Mouse (Mus musculus): ENCODE measurements around the gene Atmin. TPM values are rescaled to one million over a fixed set of nuclear protein-coding genes. Genes with fewer than 3 reads are reported as not detected.

The Atmin gene
- total and polyA plus RNA-seq, 3 experiments: 10.4 to 23.7 (median 23.6) TPM

GRCm38 (mm10) chr8:116951369-116951768 is 8.2 kb downstream of the Atmin start:
- no peak for DNase-seq

GRCm38 (mm10) chr8:116951778-116952177 is 8.6 kb downstream of the Atmin start:
- no peak for DNase-seq

GRCm38 (mm10) chr8:116952428-116952827 is 9.2 kb downstream of the Atmin start:
- DNase-seq: no peak

- no peak for DNase-seq
Measured at GRCm38 (mm10) chr8:116954415-116954814, 11.2 kb downstream of the Atmin start.

- no peak for DNase-seq
Measured at GRCm38 (mm10) chr8:116969531-116969930, 26.3 kb downstream of the Atmin start.

- no peak for DNase-seq
Measured at GRCm38 (mm10) chr8:116975066-116975465, 31.9 kb downstream of the Atmin start.

GRCm38 (mm10) chr8:116975606-116976005 is 32.4 kb downstream of the Atmin start:
- no peak for DNase-seq

- DNase-seq: no peak
Measured at GRCm38 (mm10) chr8:116978052-116978451, 34.9 kb downstream of the Atmin start.

- peak; percentile 99 for DNase-seq
Measured at GRCm38 (mm10) chr8:116978631-116979256, 35.6 kb downstream of the Atmin start, which contains the start of gene 1700030J22Rik. 1700030J22Rik (minus strand) TSS chr8:116978959.

- peak; percentile 44 for DNase-seq
Measured at GRCm38 (mm10) chr8:116980117-116980516, 36.9 kb downstream of the Atmin start.

GRCm38 (mm10) chr8:116989842-116990241 is 46.6 kb downstream of the Atmin start:
- no peak for DNase-seq

GRCm38 (mm10) chr8:116991241-116991640 is 48.0 kb downstream of the Atmin start:
- DNase-seq: no peak

- DNase-seq: peak; percentile 45
Measured at GRCm38 (mm10) chr8:116992176-116992971, 49.2 kb downstream of the Atmin start.

GRCm38 (mm10) chr8:116993095-116993867 is 50.1 kb downstream of the Atmin start, which contains the start of gene Gcsh:
Gcsh (minus strand) TSS chr8:116993537.
- DNase-seq: peak; percentile 100

GRCm38 (mm10) chr8:116994016-116994716 is 51.0 kb downstream of the Atmin start:
- DNase-seq: peak; percentile 29

Other genes with a start within 250 kb of the Atmin start
- gene Cdyl2, start 210.4 kb upstream of the Atmin start, total RNA-seq (2021): 1 to 10 TPM; 5.9 to 7.2 TPM
- 1.5 and 1.6 TPM in 2 replicates for gene Cdyl2, start 210.4 kb upstream of the Atmin start, polyA plus RNA-seq (2012; rRNA removed)
- gene Cmc2, start 21.9 kb upstream of the Atmin start, total RNA-seq (2021): 10 to 100 TPM; 55.5 to 72.8 TPM
- gene Cmc2, start 21.9 kb upstream of the Atmin start, polyA plus RNA-seq (2012; rRNA removed): 6.9 and 7.6 TPM in 2 replicates
- gene Cenpn, start 21.7 kb upstream of the Atmin start, total RNA-seq (2021): 1 to 10 TPM; 3.3 to 3.9 TPM
- gene Cenpn, start 21.7 kb upstream of the Atmin start, polyA plus RNA-seq (2012; rRNA removed): 1.7 and 2.6 TPM in 2 replicates
- gene 1700030J22Rik, start 35.6 kb downstream of the Atmin start, total RNA-seq (2021): 1 to 10 TPM; 1.6 to 2.8 TPM
- gene 1700030J22Rik, start 35.6 kb downstream of the Atmin start, polyA plus RNA-seq (2012; rRNA removed): 0.18 and 0.32 TPM in 2 replicates
- 100 to 1,000 TPM; 113 to 195 TPM for gene Gcsh, start 50.1 kb downstream of the Atmin start, total RNA-seq (2021)
- gene Gcsh, start 50.1 kb downstream of the Atmin start, polyA plus RNA-seq (2012; rRNA removed): 45.9 and 60.4 TPM in 2 replicates
- 1 to 10 TPM in 1 of 2 experiments, under 1 TPM in 1; 0.93 to 2.3 TPM for gene Pkd1l2, start 139.1 kb downstream of the Atmin start, total RNA-seq (2021)
- 1.1 and 1.2 TPM in 2 replicates for gene Pkd1l2, start 139.1 kb downstream of the Atmin start, polyA plus RNA-seq (2012; rRNA removed)
- under 1 TPM; 0.38 to 0.55 TPM for gene Bco1, start 152.5 kb downstream of the Atmin start, total RNA-seq (2021)
- gene Bco1, start 152.5 kb downstream of the Atmin start, polyA plus RNA-seq (2012; rRNA removed): not detected in 2 replicates
- gene Gan, start 214.7 kb downstream of the Atmin start, total RNA-seq (2021): 10 to 100 TPM in 1 of 2 experiments, 1 to 10 TPM in 1; 8.5 to 13.1 TPM
- 3.4 and 4.0 TPM in 2 replicates for gene Gan, start 214.7 kb downstream of the Atmin start, polyA plus RNA-seq (2012; rRNA removed)